Mouse (Mus musculus) thymus, postnatal 0 days (tissue): Measurements from ENCODE around the gene Npr2. TPM values are rescaled to one million over a fixed set of nuclear protein-coding genes. Genes with fewer than 3 reads are reported as not detected.
"Not testable (repeated sequence)": the region's sequence is repeated elsewhere in the genome, so short reads cannot be mapped to it uniquely, and the experiment has no call there.

ENCODE experiments used
- DNase-seq: peaks from one replicate; pipeline ENCODE4 v3.0.0-alpha.2; 2015; ENCODE audit warnings: low spot score
- polyA plus RNA-seq: library from polyadenylated mRNA; unstranded; fragments of >200 nt; fragmentation: Nextera tagmentation; extraction: Ambion mirVana; gene quantifications from 2 replicates; pipeline ENCODE4 v1.2.1, GENCODE M21; 2015

Npr2 gene
- polyA plus RNA-seq = 0.75 and 0.91 TPM in 2 replicates

- no peak for DNase-seq
Measured at GRCm38 (mm10) chr4:43631046-43631955, at the start of gene Npr2. Gene Npr2, plus strand, starts transcription at chr4:43631935.

GRCm38 (mm10) chr4:43582241-43582640 lies 49.5 kb upstream of the Npr2 start:
- no peak for DNase-seq

GRCm38 (mm10) chr4:43583421-43583820 lies 48.3 kb upstream of the Npr2 start:
- DNase-seq = no peak

- no peak for DNase-seq
Measured at GRCm38 (mm10) chr4:43584444-43585416, 47.0 kb upstream of the Npr2 start, which contains the start of gene Msmp. Gene Msmp, minus strand, starts transcription at chr4:43584494.

- DNase-seq = no peak
Measured at GRCm38 (mm10) chr4:43585682-43586081, 46.1 kb upstream of the Npr2 start.

GRCm38 (mm10) chr4:43586411-43586810 lies 45.3 kb upstream of the Npr2 start:
- no peak for DNase-seq

- DNase-seq = no peak
Measured at GRCm38 (mm10) chr4:43587681-43588080, 44.1 kb upstream of the Npr2 start.

- no peak for DNase-seq
Measured at GRCm38 (mm10) chr4:43591543-43591942, 40.2 kb upstream of the Npr2 start.

- no peak for DNase-seq
Measured at GRCm38 (mm10) chr4:43591961-43592360, 39.8 kb upstream of the Npr2 start.

GRCm38 (mm10) chr4:43593453-43593852 lies 38.3 kb upstream of the Npr2 start:
- DNase-seq = no peak

- DNase-seq = not testable (repeated sequence)
Measured at GRCm38 (mm10) chr4:43596597-43596996, 35.1 kb upstream of the Npr2 start.

- no peak for DNase-seq
Measured at GRCm38 (mm10) chr4:43598200-43598599, 33.5 kb upstream of the Npr2 start.

- no peak for DNase-seq
Measured at GRCm38 (mm10) chr4:43598650-43599380, 32.9 kb upstream of the Npr2 start.

- DNase-seq = no peak
Measured at GRCm38 (mm10) chr4:43600195-43600934, 31.4 kb upstream of the Npr2 start.

- DNase-seq = no peak
Measured at GRCm38 (mm10) chr4:43604099-43604498, 27.6 kb upstream of the Npr2 start.

- no peak for DNase-seq
Measured at GRCm38 (mm10) chr4:43604751-43605685, 26.7 kb upstream of the Npr2 start.

GRCm38 (mm10) chr4:43612534-43612933 lies 19.2 kb upstream of the Npr2 start:
- no peak for DNase-seq

GRCm38 (mm10) chr4:43613060-43613730 lies 18.5 kb upstream of the Npr2 start:
- DNase-seq = no peak
